Mouse (Mus musculus) erythroblast, embryonic 14.5 days (primary cell): Measurements from ENCODE around the gene Tubb2b. TPM values are rescaled to one million over a fixed set of nuclear protein-coding genes. Genes with fewer than 3 reads are reported as not detected.
"Not testable (repeated sequence)": the region's sequence is repeated elsewhere in the genome, so short reads cannot be mapped to it uniquely, and the experiment has no call there.

Experiments
- H3K27me3 ChIP-seq: 2 replicates; pipeline ENCODE4 v1.6.1; 2012; ENCODE audit warnings: inconsistent platforms; ENCODE audit not compliant: control insufficient read depth
- H3K36me3 ChIP-seq: 2 replicates; pipeline ENCODE4 v1.6.1; 2012; ENCODE audit warnings: mild to moderate bottlenecking, inconsistent platforms; ENCODE audit not compliant: control insufficient read depth
- H3K4me1 ChIP-seq: 2 replicates; pipeline ENCODE4 v1.6.1; 2012; ENCODE audit warnings: inconsistent platforms; ENCODE audit not compliant: control insufficient read depth
- H3K4me3 ChIP-seq: replicated peaks from 2 replicates; pipeline ENCODE3; 2012; ENCODE audit warnings: moderate library complexity, mild to moderate bottlenecking, inconsistent platforms
- H3K9me3 ChIP-seq: 2 replicates; pipeline ENCODE4 v1.6.1; 2012; ENCODE audit warnings: low read length, inconsistent platforms, mixed read lengths; ENCODE audit not compliant: control insufficient read depth
- GATA1 ChIP-seq: IDR thresholded peaks from 2 replicates; pipeline ENCODE4 v1.6.1; 2012; ENCODE audit warnings: low read length, inconsistent platforms, mixed read lengths
- TAL1 ChIP-seq: IDR thresholded peaks from 3 replicates; pipeline ENCODE4 v1.6.1; 2012; ENCODE audit warnings: low read length, inconsistent platforms, mixed read lengths
- polyA plus RNA-seq: library from polyadenylated mRNA; stranded (reverse); fragments of >175 nt; gene quantifications from 2 replicates; pipeline ENCODE4 v1.2.3, GENCODE M21; 2012

Tubb2b gene
- polyA plus RNA-seq, 1 experiment: 0.14 TPM

DNA sequence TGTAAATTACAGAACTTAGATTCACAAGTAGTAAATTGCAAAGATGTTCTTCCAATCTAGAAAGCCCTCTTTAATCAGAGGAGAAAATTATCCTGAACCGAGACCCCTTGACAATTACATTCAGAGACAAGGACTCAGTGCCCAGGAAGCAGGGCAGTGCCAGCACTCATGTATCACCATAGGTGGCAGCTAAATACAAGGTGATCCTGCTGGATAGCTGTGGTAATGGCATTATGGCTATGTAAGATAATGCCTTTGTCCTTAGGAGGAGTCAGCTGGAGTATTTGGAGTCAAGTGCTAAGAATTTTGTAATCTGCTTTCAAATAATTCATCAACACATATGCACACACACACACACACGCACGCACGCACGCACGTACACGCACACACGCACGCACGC lies 29.0 kb downstream of the Tubb2b start:
- TF ChIP-seq TAL1 (0 out of 3 replicates have a peak, but pooled peaks have one; percentile 18), GATA1 (no peak)
- H3K27me3 ChIP-seq: no peaks in the 10 kb centered on the region
- H3K4me3 ChIP-seq: peak overlapping the region; percentile 37
- H3K9me3 ChIP-seq: peaks cover 8% of the 10 kb centered on the region; the same call in 1 of the 2 replicates
- no peaks in the 10 kb centered on the region for H3K36me3 ChIP-seq
- peaks cover 25% of the 10 kb centered on the region for H3K4me1 ChIP-seq

DNA sequence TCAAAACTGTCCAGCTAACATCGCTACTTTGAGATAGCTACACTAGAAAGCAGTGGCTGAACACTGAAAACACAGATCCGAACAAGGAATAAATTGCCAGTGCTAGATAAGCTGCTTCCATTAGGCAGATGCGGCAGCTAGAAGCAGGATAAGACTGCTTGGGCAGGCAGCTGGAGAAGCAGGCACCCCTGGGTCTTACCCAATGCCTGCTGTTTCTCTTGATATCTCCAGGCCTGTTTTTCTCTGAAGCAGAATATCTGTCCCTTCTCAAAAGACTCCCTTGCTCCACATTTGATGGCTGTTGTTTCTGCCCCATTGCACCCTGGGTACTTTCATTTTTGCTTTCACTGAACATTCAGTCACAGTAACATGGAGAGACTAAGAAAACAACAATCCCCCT lies 29.5 kb downstream of the Tubb2b start:
- H3K4me3 ChIP-seq: peak overlapping the region; percentile 37
- TF ChIP-seq GATA1: no peak; the same call in 1 of the 2 replicates
- TF ChIP-seq TAL1: peak; percentile 60
- peaks cover 25% of the 10 kb centered on the region for H3K4me1 ChIP-seq
- H3K27me3 ChIP-seq: no peaks in the 10 kb centered on the region
- H3K36me3 ChIP-seq: no peaks in the 10 kb centered on the region
- peaks cover 8% of the 10 kb centered on the region; the same call in 1 of the 2 replicates for H3K9me3 ChIP-seq

DNA sequence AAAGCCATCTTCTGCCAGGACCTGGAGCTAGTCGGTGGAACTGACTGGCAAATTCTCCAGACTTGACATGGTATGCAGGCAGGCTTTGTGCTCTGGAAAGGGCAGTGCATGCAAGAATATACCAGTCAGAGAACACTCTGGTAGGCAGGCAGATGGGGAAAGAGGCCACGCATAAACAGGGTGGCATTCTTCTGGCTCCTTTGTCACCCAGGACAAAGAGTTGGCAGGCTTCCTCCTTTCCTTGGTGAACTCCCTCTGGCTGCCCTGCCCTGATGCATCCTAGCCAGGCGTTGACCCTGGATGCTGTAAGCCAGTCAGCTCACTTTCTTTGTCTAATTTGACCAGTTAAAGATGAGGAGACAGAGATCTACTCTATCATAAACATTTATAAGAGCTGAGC lies 33.2 kb downstream of the Tubb2b start:
- H3K4me3 ChIP-seq: no peak overlapping the region
- no peaks in the 10 kb centered on the region for H3K36me3 ChIP-seq
- TF ChIP-seq GATA1 (no peak), TAL1 (no peak)

DNA sequence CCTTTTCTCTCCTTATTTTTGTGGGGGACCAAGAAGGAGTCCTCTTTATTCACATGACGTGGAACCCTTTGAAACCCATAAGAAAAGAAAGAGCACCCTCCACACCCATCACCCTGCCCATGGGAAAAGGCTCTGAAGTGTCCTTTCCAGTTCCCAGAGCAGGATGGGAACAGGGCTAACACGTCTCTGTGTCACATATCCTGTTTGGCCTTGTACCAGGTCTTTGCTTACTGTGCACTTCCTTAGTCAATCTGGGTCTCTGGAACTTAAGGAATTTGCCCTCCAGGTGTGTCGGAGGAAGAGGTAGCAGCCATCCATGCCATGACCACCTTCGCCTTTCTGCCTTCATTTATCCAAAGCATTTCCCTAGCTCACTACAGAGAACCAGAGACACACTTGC lies 33.8 kb downstream of the Tubb2b start:
- Histone ChIP-seq H3K27me3 (no peaks in the 10 kb centered on the region), H3K4me3 (no peak overlapping the region), H3K4me1 (peaks cover 21% of the 10 kb centered on the region), H3K9me3 (peaks cover 2% of the 10 kb centered on the region; the same call in 1 of the 2 replicates), H3K36me3 (no peaks in the 10 kb centered on the region)
- TF ChIP-seq TAL1: no peak
- no peak for TF ChIP-seq GATA1

More for the DNA sequence above, 33.2 kb downstream of the Tubb2b start:
- H3K27me3 ChIP-seq: no peaks in the 10 kb centered on the region
- H3K9me3 ChIP-seq: peaks cover 2% of the 10 kb centered on the region; the same call in 1 of the 2 replicates
- peaks cover 27% of the 10 kb centered on the region for H3K4me1 ChIP-seq

DNA sequence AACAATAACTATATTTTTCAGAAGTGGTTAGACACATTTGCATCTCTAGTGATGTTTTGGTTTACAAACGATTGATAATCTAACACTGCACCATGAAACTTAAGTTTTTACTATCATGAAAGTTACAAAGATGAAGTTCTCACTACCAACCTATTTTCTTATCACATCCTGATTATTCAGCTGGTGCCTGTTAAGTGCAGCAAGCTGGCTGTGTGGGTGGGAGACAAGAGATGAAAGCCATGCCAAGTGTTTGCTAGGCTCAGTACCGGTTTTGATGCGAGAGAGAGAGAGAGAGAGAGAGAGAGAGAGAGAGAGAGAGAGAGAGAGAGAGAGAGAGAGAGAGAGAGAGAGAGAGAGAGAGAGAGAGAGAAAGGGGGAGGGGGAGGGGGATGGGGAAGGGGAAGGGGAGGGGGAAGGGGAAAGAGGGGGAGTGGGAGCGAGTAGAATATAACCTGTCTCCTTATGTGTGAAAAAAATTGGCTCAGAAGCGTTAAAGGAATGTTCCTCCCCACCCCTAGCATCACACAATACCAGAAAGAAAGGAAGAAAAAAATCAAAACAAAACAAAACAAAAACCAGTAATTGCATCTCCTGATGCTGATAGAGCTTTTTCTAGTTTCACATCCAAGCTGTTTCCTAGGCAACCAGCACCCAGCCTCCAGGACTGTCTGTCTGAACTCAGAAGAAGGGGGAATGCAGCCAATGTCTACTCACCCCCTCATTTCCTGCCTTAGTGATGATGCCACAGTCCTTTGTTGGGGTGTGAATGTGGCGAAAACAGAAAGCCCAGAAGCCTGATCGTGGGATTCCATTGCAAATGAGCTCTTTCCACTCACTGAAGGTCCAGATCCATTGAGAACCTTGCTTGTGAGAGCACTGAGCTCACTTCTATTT lies 34.5 kb downstream of the Tubb2b start:
- Histone ChIP-seq H3K4me3 (no peak overlapping the region), H3K9me3 (peaks cover 2% of the 10 kb centered on the region; the same call in 1 of the 2 replicates), H3K36me3 (no peaks in the 10 kb centered on the region), H3K4me1 (peaks cover 14% of the 10 kb centered on the region), H3K27me3 (no peaks in the 10 kb centered on the region)
- TF ChIP-seq GATA1: no peak
- no peak for TF ChIP-seq TAL1

DNA sequence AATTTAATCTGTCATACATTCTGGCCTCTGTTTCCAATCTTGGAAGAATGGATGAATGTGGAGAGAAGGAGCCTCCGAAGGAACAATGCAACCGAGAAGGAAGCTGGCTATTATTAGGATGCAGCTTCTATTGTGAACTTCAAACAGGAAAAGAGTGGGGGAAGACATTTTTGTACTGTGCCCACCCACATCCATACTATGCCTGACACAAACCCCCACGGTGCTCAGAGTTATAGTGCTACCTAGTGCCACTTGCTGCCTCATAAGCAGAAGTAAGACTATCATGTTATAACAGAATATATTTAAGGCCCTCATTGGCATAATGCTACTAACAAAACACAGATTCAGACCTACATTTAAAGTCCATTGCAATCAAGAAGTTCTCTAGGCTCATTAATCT lies 40.9 kb downstream of the Tubb2b start:
- no peaks in the 10 kb centered on the region for H3K36me3 ChIP-seq
- no peaks in the 10 kb centered on the region for H3K9me3 ChIP-seq
- no peaks in the 10 kb centered on the region for H3K27me3 ChIP-seq
- no peak for TF ChIP-seq TAL1
- no peak for TF ChIP-seq GATA1
- H3K4me3 ChIP-seq: no peak overlapping the region
- H3K4me1 ChIP-seq: no peaks in the 10 kb centered on the region

DNA sequence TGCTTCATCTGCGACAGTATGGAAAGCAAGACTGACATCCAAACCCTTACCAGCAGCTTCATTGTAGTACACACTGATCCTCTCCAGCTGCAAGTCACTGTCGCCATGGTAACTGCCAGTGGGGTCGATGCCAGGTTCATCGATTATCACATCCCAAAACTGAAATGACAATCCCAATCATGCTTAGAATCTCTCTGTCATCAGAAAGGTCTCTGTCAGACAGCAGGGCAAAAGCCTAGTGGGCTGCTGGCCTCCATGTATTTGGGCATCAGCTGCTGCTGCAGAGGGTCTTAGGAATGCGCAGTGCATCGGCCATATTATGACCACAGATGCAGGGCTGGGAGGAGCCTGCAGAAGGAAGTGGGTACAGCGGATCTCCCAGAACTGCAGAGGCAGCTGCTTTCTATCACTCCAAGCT lies 41.4 kb downstream of the Tubb2b start:
- Histone ChIP-seq H3K4me1 (no peaks in the 10 kb centered on the region), H3K36me3 (no peaks in the 10 kb centered on the region), H3K27me3 (no peaks in the 10 kb centered on the region), H3K4me3 (no peak overlapping the region), H3K9me3 (no peaks in the 10 kb centered on the region)
- TF ChIP-seq GATA1 (no peak), TAL1 (no peak)

DNA sequence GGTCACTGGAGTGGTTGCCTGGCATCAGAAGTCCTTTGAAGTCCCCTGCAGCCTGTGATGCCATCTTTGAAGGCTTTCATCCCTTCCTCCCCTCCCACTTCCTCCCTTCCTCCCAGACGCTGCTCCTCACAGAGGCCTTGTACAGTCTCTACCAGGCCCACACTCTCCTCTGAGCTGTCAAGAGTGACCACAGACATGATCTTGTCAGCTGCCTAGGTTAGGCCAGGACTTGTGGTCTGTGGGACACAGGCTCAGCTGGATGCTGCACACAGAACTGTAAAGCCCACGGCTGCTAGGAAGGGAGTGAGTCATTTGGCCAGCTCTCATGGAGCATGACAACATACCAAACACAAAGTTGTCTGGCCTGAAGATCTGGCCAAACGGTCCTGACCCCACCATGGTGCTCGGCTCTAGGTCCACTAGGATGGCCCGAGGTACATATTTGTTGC lies 42.0 kb downstream of the Tubb2b start:
- H3K4me3 ChIP-seq: not testable (repeated sequence)

DNA sequence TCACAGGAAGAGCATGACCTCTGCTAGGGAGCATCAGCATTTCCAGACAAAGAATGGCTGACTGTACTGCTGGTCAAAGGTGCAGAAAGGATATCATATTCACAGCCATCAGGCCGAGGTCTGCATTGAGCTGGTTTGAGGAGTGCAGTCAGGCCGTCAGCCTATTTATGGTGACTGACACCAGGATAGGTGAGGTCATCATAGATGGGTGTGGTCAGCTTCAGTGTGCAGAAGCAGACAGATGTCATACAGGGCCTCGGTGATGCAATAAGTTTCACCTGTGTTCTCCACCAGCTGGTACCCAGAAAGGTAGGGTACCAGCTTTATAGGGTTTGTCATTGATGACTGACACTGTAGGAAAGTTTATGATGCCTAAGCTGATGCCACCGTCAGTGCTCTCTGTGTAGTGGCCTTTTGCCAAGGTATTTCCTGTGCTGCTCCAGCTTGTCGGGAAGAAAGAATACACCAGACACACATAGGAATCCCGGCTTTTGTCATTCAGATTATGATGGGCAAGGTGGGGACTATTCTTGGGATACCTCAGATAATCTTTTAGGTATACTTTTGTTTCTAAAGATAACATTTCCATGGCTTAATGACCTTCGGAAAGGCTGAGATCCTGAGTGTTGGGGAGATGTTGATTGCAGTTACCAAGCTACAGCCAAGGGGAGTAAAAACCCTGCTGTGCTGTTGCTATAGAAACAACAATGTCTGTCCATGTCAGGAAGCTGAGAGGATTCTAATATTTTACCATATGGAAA lies 43.0 kb downstream of the Tubb2b start:
- Histone ChIP-seq H3K4me3 (no peak overlapping the region), H3K4me1 (no peaks in the 10 kb centered on the region), H3K36me3 (no peaks in the 10 kb centered on the region), H3K9me3 (no peaks in the 10 kb centered on the region), H3K27me3 (no peaks in the 10 kb centered on the region)
- TF ChIP-seq GATA1 (no peak), TAL1 (no peak)

More for the DNA sequence above, 42.0 kb downstream of the Tubb2b start:
- not testable (repeated sequence) for H3K36me3 ChIP-seq, H3K27me3 ChIP-seq, H3K4me1 ChIP-seq, H3K9me3 ChIP-seq
